Mouse (Mus musculus): ENCODE data around the gene Ak7. TPM values are rescaled to one million over a fixed set of nuclear protein-coding genes. Genes with fewer than 3 reads are reported as not detected.

Ak7 gene
- polyA plus RNA-seq, 1 experiment from 2014 or later, result 2.2 TPM

GRCm38 (mm10) chr12:105808945-105809344 is 103.2 kb downstream of the Ak7 start:
- no peak for ATAC-seq (replicated peaks)
- 63% methylated on average over 3 of the region's 3 CpGs for WGBS
- Histone ChIP-seq H3K4me2 (no peak overlapping the region), H3K4me3 (no peak overlapping the region), H3K27me3 (replicated peaks) (no peaks in the 10 kb centered on the region), H3K9ac (no peak overlapping the region), H3K36me3 (replicated peaks) (peaks cover 25% of the 10 kb centered on the region; the same call in 1 of the 2 replicates), H3K9me3 (no peaks in the 10 kb centered on the region), H3K4me1 (no peaks in the 10 kb centered on the region), H3K27ac (no peak overlapping the region)

- no peak overlapping the region for H3K4me3 ChIP-seq
- H3K9me3 ChIP-seq, result no peaks in the 10 kb centered on the region
- no peaks in the 10 kb centered on the region for H3K4me1 ChIP-seq
- WGBS, result 90% methylated on average over 6 of the region's 6 CpGs
- H3K27ac ChIP-seq, result no peak overlapping the region
- no peak overlapping the region for H3K4me2 ChIP-seq
- H3K9ac ChIP-seq, result no peak overlapping the region
- no peak for ATAC-seq (replicated peaks)
- peaks cover 31% of the 10 kb centered on the region; the same call in 1 of the 2 replicates for H3K36me3 ChIP-seq (replicated peaks)
- H3K27me3 ChIP-seq (replicated peaks), result no peaks in the 10 kb centered on the region
Measured at GRCm38 (mm10) chr12:105810608-105811007, 104.8 kb downstream of the Ak7 start.

GRCm38 (mm10) chr12:105813957-105814356 is 108.2 kb downstream of the Ak7 start:
- peaks cover 24% of the 10 kb centered on the region; the same call in 1 of the 2 replicates for H3K36me3 ChIP-seq (replicated peaks)
- H3K4me1 ChIP-seq, result no peaks in the 10 kb centered on the region
- WGBS, result 95% methylated on average over 6 of the region's 6 CpGs
- H3K4me2 ChIP-seq, result no peak overlapping the region
- H3K9me3 ChIP-seq, result no peaks in the 10 kb centered on the region
- H3K27me3 ChIP-seq (replicated peaks), result no peaks in the 10 kb centered on the region
- no peak overlapping the region for H3K9ac ChIP-seq
- H3K4me3 ChIP-seq, result no peak overlapping the region
- no peak overlapping the region for H3K27ac ChIP-seq
- no peak for ATAC-seq (replicated peaks)

GRCm38 (mm10) chr12:105823472-105823871 is 117.7 kb downstream of the Ak7 start:
- Histone ChIP-seq H3K36me3 (replicated peaks) (peaks cover 58% of the 10 kb centered on the region), H3K4me3 (no peak overlapping the region), H3K9ac (no peak overlapping the region), H3K9me3 (no peaks in the 10 kb centered on the region), H3K4me2 (no peak overlapping the region), H3K27me3 (replicated peaks) (no peaks in the 10 kb centered on the region), H3K27ac (no peak overlapping the region), H3K4me1 (no peaks in the 10 kb centered on the region)
- WGBS, result 90% methylated on average over 4 of the region's 4 CpGs
- ATAC-seq (replicated peaks), result no peak

- Histone ChIP-seq H3K4me3 (no peak overlapping the region), H3K4me1 (no peaks in the 10 kb centered on the region), H3K9me3 (no peaks in the 10 kb centered on the region), H3K27me3 (replicated peaks) (no peaks in the 10 kb centered on the region), H3K4me2 (no peak overlapping the region), H3K36me3 (replicated peaks) (peaks cover 70% of the 10 kb centered on the region), H3K27ac (no peak overlapping the region), H3K9ac (no peak overlapping the region)
- 84% methylated on average over 8 of the region's 8 CpGs for WGBS
- no peak for ATAC-seq (replicated peaks)
Measured at GRCm38 (mm10) chr12:105824743-105825142, 119.0 kb downstream of the Ak7 start.

- Histone ChIP-seq H3K4me2 (no peak overlapping the region), H3K4me3 (no peak overlapping the region), H3K9me3 (no peaks in the 10 kb centered on the region), H3K27me3 (replicated peaks) (no peaks in the 10 kb centered on the region), H3K4me1 (no peaks in the 10 kb centered on the region), H3K36me3 (replicated peaks) (peaks cover 73% of the 10 kb centered on the region), H3K27ac (no peak overlapping the region), H3K9ac (no peak overlapping the region)
- 97% methylated on average over 4 of the region's 4 CpGs for WGBS
- no peak for ATAC-seq (replicated peaks)
Measured at GRCm38 (mm10) chr12:105825266-105825665, 119.5 kb downstream of the Ak7 start.

Other genes with a start within 250 kb of the Ak7 start
- gene Bdkrb2, start 142.8 kb upstream of the Ak7 start, polyA plus RNA-seq (2015; fragmentation: Nextera tagmentation; extraction: Ambion mirVana), result 1.9 TPM in 2 replicates
- gene Bdkrb1, start 102.9 kb upstream of the Ak7 start, polyA plus RNA-seq (2015; fragmentation: Nextera tagmentation; extraction: Ambion mirVana), result 0.19 TPM in 1 of 2 replicates, not detected in the other
- 33.5 and 33.9 TPM in 2 replicates for gene Gskip, start 21.1 kb upstream of the Ak7 start, polyA plus RNA-seq (2015; fragmentation: Nextera tagmentation; extraction: Ambion mirVana)
- gene Atg2b, start 20.8 kb upstream of the Ak7 start, polyA plus RNA-seq (2015; fragmentation: Nextera tagmentation; extraction: Ambion mirVana), result 15.8 and 16.3 TPM in 2 replicates
- 163 and 167 TPM in 2 replicates for gene Papola, start 78.7 kb downstream of the Ak7 start, polyA plus RNA-seq (2015; fragmentation: Nextera tagmentation; extraction: Ambion mirVana)